ENCODE assay signal across 7 mouse cellular contexts in the genomic region with DNA sequence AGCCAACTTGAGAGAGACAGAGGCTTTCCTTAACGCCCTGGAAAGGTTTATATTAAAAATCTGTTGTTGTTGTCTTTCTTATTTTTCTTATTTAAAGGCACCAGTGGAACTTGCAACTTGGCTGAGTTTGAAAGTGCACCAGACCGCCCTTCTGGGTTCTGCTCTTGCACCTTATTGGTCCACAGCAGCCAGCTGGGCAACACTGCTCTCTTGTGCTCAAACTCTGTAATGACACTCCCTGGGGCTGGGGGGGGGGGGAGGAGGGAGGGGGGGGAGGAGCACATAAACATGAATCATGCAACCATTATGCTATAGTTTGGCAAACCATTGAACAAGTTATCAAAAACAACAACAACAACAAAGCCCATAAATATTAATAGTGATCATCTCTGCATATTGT. TPM values are rescaled to one million over a fixed set of nuclear protein-coding genes. Genes with fewer than 3 reads are reported as not detected.
DNase-seq lines count a peak whose midpoint lies in the region; ATAC-seq and TF ChIP-seq lines count a peak whose summit lies in the region.

No protein-coding gene starts in this region.

- peak; percentile 47; the same call in 1 of the 2 replicates for ATAC-seq in kidney, postnatal 0 days (replicated peaks; ENCODE audit: low FRiP score, low read depth)
- ATAC-seq in kidney, embryonic 16.5 days (ENCODE audit: low FRiP score, low TSS enrichment), result no peak
- ATAC-seq in CD4-positive, CD25-positive, alpha-beta regulatory T cell, adult 4 months, result peak; percentile 98
- peak; percentile 71 for ATAC-seq in forebrain, postnatal 0 days
- peak; percentile 51; the same call in 1 of the 2 replicates for ATAC-seq in neural tube, embryonic 15.5 days (ENCODE audit: low FRiP score)

- peak; percentile 85 for DNase-seq in kidney, postnatal 0 days (ENCODE audit: low spot score)
- DNase-seq in T-cell, adult 2 months (ENCODE audit: low spot score), result peak; percentile 29
- peak; percentile 33 for DNase-seq in forebrain, postnatal 0 days
- DNase-seq in large intestine, adult 2 months (ENCODE audit: low read depth, low spot score), result peak; percentile 16

- no peak overlapping the region for H3K4me3 ChIP-seq in kidney, postnatal 0 days (replicated peaks; ENCODE audit: low read depth, low read length)
- no peak overlapping the region for H3K4me3 ChIP-seq in kidney, embryonic 16.5 days (ENCODE audit: low read length)
- no peak overlapping the region for H3K4me3 ChIP-seq in forebrain, postnatal 0 days (ENCODE audit: low read depth, low read length)
- H3K4me3 ChIP-seq in neural tube, embryonic 15.5 days (replicated peaks), result no peak overlapping the region

- no peak overlapping the region for H3K27ac ChIP-seq in kidney, postnatal 0 days
- H3K27ac ChIP-seq in kidney, embryonic 16.5 days (ENCODE audit: low read length), result no peak overlapping the region
- no peak overlapping the region for H3K27ac ChIP-seq in forebrain, postnatal 0 days (ENCODE audit: low read depth, low read length)
- H3K27ac ChIP-seq in neural tube, embryonic 15.5 days (replicated peaks), result no peak overlapping the region

- peaks cover 4% of the 10 kb centered on the region; the same call in 1 of the 2 replicates for H3K4me1 ChIP-seq in kidney, postnatal 0 days (replicated peaks; ENCODE audit: insufficient read depth, low read length)
- peaks cover 26% of the 10 kb centered on the region for H3K4me1 ChIP-seq in kidney, embryonic 16.5 days (ENCODE audit: insufficient read depth, low read length)
- H3K4me1 ChIP-seq in forebrain, postnatal 0 days (ENCODE audit: insufficient read depth), result no peaks in the 10 kb centered on the region
- peaks cover 6% of the 10 kb centered on the region; the same call in 1 of the 2 replicates for H3K4me1 ChIP-seq in neural tube, embryonic 15.5 days

- no peak overlapping the region for H3K4me2 ChIP-seq in kidney, postnatal 0 days (ENCODE audit: low read length)
- no peak overlapping the region for H3K4me2 ChIP-seq in kidney, embryonic 16.5 days (replicated peaks; ENCODE audit: low read depth, low read length)
- H3K4me2 ChIP-seq in forebrain, postnatal 0 days (ENCODE audit: low read depth), result no peak overlapping the region
- no peak overlapping the region for H3K4me2 ChIP-seq in neural tube, embryonic 15.5 days

- no peaks in the 10 kb centered on the region for H3K27me3 ChIP-seq in kidney, postnatal 0 days (ENCODE audit: insufficient read depth, low read length)
- no peaks in the 10 kb centered on the region for H3K27me3 ChIP-seq in kidney, embryonic 16.5 days (ENCODE audit: insufficient read depth, low read length)
- H3K27me3 ChIP-seq in forebrain, postnatal 0 days (ENCODE audit: insufficient read depth, low read length), result no peaks in the 10 kb centered on the region
- no peaks in the 10 kb centered on the region for H3K27me3 ChIP-seq in neural tube, embryonic 15.5 days (replicated peaks)

- peak; percentile 63 for TF ChIP-seq CTCF in kidney, postnatal 0 days (IDR thresholded peaks at IDR 0.05; ENCODE audit: low read depth)
- peak; percentile 55 for TF ChIP-seq CTCF in forebrain, postnatal 0 days (IDR thresholded peaks at IDR 0.05; ENCODE audit: low read depth)

- no peaks in the 10 kb centered on the region for H3K36me3 ChIP-seq in kidney, postnatal 0 days (ENCODE audit: insufficient read depth, low read length)
- no peaks in the 10 kb centered on the region for H3K36me3 ChIP-seq in kidney, embryonic 16.5 days (ENCODE audit: insufficient read depth, low read length)
- no peaks in the 10 kb centered on the region for H3K36me3 ChIP-seq in forebrain, postnatal 0 days (ENCODE audit: insufficient read depth)
- H3K36me3 ChIP-seq in neural tube, embryonic 15.5 days, result no peaks in the 10 kb centered on the region

- H3K9ac ChIP-seq in kidney, postnatal 0 days (ENCODE audit: low read depth, low read length), result no peak overlapping the region
- H3K9ac ChIP-seq in kidney, embryonic 16.5 days (replicated peaks; ENCODE audit: low read length), result no peak overlapping the region
- H3K9ac ChIP-seq in forebrain, postnatal 0 days, result no peak overlapping the region
- H3K9ac ChIP-seq in neural tube, embryonic 15.5 days (replicated peaks), result no peak overlapping the region

- WGBS in kidney, postnatal 0 days, result 10% methylated on average over 2 of the region's 2 CpGs
- WGBS in kidney, embryonic 16.5 days, result 22% methylated on average over 2 of the region's 2 CpGs
- WGBS in forebrain, postnatal 0 days, result 23% methylated on average over 2 of the region's 2 CpGs
- 14% methylated on average over 2 of the region's 2 CpGs for whole genome bisulfite sequencing in large intestine, adult 2 months
- WGBS in neural tube, embryonic 15.5 days, result 27% methylated on average over 2 of the region's 2 CpGs

- H3K9me3 ChIP-seq in kidney, postnatal 0 days (replicated peaks; ENCODE audit: low read length), result no peaks in the 10 kb centered on the region
- H3K9me3 ChIP-seq in kidney, embryonic 16.5 days (ENCODE audit: low read length), result no peaks in the 10 kb centered on the region
- no peaks in the 10 kb centered on the region for H3K9me3 ChIP-seq in forebrain, postnatal 0 days (ENCODE audit: low read length)
- no peaks in the 10 kb centered on the region for H3K9me3 ChIP-seq in neural tube, embryonic 15.5 days (replicated peaks)

RNA-seq across cellular contexts. Expression of gene Zbtb2, which starts 46.5 kb away (rescaled TPM):
- polyA plus RNA-seq in kidney, postnatal 0 days (2015; fragmentation: Nextera tagmentation; extraction: Ambion mirVana), result 13.0 and 13.7 TPM in 2 replicates
- 17.9 and 19.0 TPM in 2 replicates for polyA plus RNA-seq in kidney, embryonic 16.5 days (2015; fragmentation: Nextera tagmentation; extraction: Ambion mirVana)
- polyA plus RNA-seq in CD4-positive, CD25-positive, alpha-beta regulatory T cell, adult 4 months (2017; shearing (Covaris generic)), result 10 to 100 TPM; 10.2 to 10.5 TPM
- total RNA-seq in forebrain, postnatal 0 days (2014; rRNA removed), result 20.0 and 24.2 TPM in 2 replicates
- polyA plus RNA-seq in forebrain, postnatal 0 days (2015; fragmentation: Nextera tagmentation; extraction: Ambion mirVana), result 15.2 and 15.7 TPM in 2 replicates
- 4.5 and 6.7 TPM in 2 replicates for polyA plus RNA-seq in large intestine, adult 2 months (2012; rRNA removed)
- polyA plus RNA-seq in neural tube, embryonic 15.5 days (2015; fragmentation: Nextera tagmentation; extraction: Ambion mirVana), result 13.1 and 13.4 TPM in 2 replicates

Comparison
In these comparisons a context has a peak if more than half of its experiments do, and no peak if none do; other contexts are left out.
1. DNase-seq: peak in every context shown above with its lines; median percentile 85 in kidney, postnatal 0 days; 33 in forebrain, postnatal 0 days; 29 in T-cell, adult 2 months; 16 in large intestine, adult 2 months.